Mouse (Mus musculus) lung, embryonic 16.5 days (tissue): Measurements from ENCODE around the gene Nup50. TPM values are rescaled to one million over a fixed set of nuclear protein-coding genes. Genes with fewer than 3 reads are reported as not detected.
A peak's percentile ranks its signal among the peaks of the same experiment; 100 is the strongest.

Source experiments
- ATAC-seq: fragments of 200-750 bp; cut with Nextera tagmentation; 2 replicates; pipeline ENCODE4 v1.8.0; 2017; ENCODE audit warnings: low read depth, mild to moderate bottlenecking, moderate library complexity
- H3K27ac ChIP-seq: fragments of 300-500 bp; sonication (generic); 2 replicates; pipeline ENCODE4 v1.5.1; 2014; ENCODE audit warnings: mild to moderate bottlenecking, control low read depth, low read length
- H3K27me3 ChIP-seq: fragments of 300-500 bp; sonication (generic); 2 replicates; pipeline ENCODE4 v1.6.1; 2014; ENCODE audit warnings: low read depth, low read length, mixed read lengths; ENCODE audit not compliant: control insufficient read depth, insufficient read depth
- H3K36me3 ChIP-seq: fragments of 300-500 bp; sonication (generic); 2 replicates; pipeline ENCODE4 v1.6.1; 2014; ENCODE audit warnings: low read length; ENCODE audit not compliant: control insufficient read depth, insufficient read depth
- H3K4me1 ChIP-seq: fragments of 300-500 bp; sonication (generic); replicated peaks from 2 replicates; pipeline ENCODE4 v1.6.1; 2014; ENCODE audit warnings: low read length, mixed read lengths; ENCODE audit not compliant: control insufficient read depth, insufficient read depth
- H3K4me2 ChIP-seq: fragments of 300-500 bp; sonication (generic); 2 replicates; pipeline ENCODE4 v1.6.1; 2014; ENCODE audit warnings: low read depth, low read length, control low read depth
- H3K4me3 ChIP-seq: fragments of 300-500 bp; sonication (generic); 2 replicates; pipeline ENCODE4 v1.5.1; 2014; ENCODE audit warnings: mild to moderate bottlenecking, low read length, control low read depth
- H3K9ac ChIP-seq: fragments of 300-500 bp; sonication (generic); 2 replicates; pipeline ENCODE4 v1.6.1; 2014; ENCODE audit warnings: low read length, control low read depth
- H3K9me3 ChIP-seq: fragments of 300-500 bp; sonication (generic); 2 replicates; pipeline ENCODE4 v1.6.1; 2016; ENCODE audit warnings: low read length; ENCODE audit not compliant: control insufficient read depth
- WGBS: fragments of 180-500 bp; shearing (Covaris S2); extraction: QIAGEN DNeasy Blood & Tissue Kit; methylation state at CpG from one replicate; pipeline ENCODE4 v1.1.7; 2014; 5-methylcytosine and 5-hydroxymethylcytosine counted together
- polyA plus RNA-seq: library from polyadenylated mRNA; unstranded; fragments of >200 nt; fragmentation: Nextera tagmentation; extraction: Ambion mirVana; gene quantifications from 2 replicates; pipeline ENCODE4 v1.2.1, GENCODE M21; 2015

The Nup50 gene
- polyA plus RNA-seq, 1 experiment from 2014 or later = 37.9 TPM

DNA sequence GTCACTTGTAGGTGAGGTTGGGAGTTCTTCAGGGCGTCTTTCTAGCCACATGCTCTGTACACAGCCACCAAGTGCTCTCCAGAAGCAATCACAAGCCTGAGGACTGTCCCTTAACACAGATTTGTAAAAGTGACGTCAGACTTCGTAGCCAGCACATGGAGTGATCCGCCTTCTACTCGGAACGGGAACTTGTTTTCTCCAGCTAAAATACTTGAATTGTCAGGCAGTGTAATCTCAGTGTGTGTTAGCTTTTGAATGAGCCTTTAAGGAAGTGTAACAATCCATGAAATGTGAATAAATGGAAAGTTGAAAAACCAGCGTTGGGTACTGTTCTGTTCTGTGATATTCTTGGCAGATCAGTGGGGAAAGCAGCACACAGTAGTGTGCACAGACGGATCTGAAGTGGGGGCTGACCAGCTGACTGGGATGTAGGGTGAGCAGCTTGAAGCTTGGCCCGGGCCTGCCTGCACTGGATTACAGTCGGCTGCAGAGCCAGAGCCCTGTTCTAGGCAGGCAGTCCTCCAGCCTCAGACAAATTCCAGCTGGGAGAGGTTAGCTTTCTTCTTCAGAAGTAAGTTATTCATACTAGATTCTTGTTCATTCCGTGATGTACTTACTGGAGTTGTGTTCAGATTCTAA is 19.6 kb downstream of the Nup50 start:
- peaks cover 33% of the 10 kb centered on the region for H3K36me3 ChIP-seq
- no peak overlapping the region for H3K4me3 ChIP-seq
- H3K27ac ChIP-seq = no peak overlapping the region
- H3K27me3 ChIP-seq = no peaks in the 10 kb centered on the region
- H3K4me1 ChIP-seq = no peaks in the 10 kb centered on the region
- ATAC-seq = peak; percentile 34; the same call in 1 of the 2 replicates
- H3K9me3 ChIP-seq = no peaks in the 10 kb centered on the region
- H3K4me2 ChIP-seq = no peak overlapping the region
- WGBS = 55% methylated on average over 11 of the region's 11 CpGs
- H3K9ac ChIP-seq = no peak overlapping the region

DNA sequence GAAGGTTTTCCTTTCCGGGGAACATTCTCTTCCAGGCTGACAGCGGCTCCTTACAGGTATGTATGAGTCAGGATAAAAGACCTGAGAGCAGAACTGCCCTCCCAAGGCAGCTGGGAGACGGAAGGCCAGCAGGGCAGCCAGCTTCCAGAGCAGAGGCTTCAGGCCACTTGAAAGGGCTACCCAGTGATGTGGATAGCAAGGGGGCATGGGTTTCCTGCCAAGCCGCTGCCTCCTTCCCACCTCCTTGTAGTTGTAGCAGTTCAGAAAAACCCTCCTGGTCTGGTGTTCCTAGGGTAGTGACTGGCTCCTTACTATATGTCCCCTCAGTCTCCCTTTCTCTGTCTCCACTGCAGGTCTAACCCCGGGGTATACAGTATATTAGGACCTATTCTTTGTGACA is 21.1 kb downstream of the Nup50 start:
- WGBS = 79% methylated on average over 5 of the region's 5 CpGs
- Histone ChIP-seq H3K4me3 (no peak overlapping the region), H3K4me1 (no peaks in the 10 kb centered on the region), H3K9me3 (no peaks in the 10 kb centered on the region), H3K36me3 (peaks cover 18% of the 10 kb centered on the region), H3K27me3 (no peaks in the 10 kb centered on the region), H3K4me2 (no peak overlapping the region), H3K27ac (no peak overlapping the region), H3K9ac (no peak overlapping the region)
- ATAC-seq = no peak

DNA sequence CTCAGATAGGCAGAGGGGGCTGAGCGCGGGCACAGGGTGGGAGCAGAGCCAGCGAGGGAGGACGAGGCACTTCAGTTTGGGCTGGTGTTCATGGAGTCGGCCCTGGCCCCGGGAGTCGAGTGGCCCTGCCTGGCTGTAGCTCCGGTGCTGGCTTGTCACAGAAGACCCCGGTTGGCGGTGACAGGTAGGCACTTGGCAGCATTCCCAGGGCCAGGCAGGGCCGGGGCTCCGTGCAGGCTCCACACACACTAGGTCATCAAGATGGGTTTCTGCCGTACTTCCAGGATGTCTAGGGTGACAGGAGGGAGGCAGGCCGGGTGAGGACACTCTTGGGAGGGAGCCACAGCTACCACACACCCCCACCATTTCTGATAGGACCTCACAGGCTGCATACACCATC is 25.8 kb downstream of the Nup50 start:
- Histone ChIP-seq H3K9ac (no peak overlapping the region), H3K4me3 (no peak overlapping the region), H3K27ac (no peak overlapping the region), H3K36me3 (peaks cover 4% of the 10 kb centered on the region; the same call in 1 of the 2 replicates), H3K4me2 (no peak overlapping the region), H3K9me3 (no peaks in the 10 kb centered on the region), H3K27me3 (no peaks in the 10 kb centered on the region), H3K4me1 (no peaks in the 10 kb centered on the region)
- WGBS = 72% methylated on average over 14 of the region's 14 CpGs
- no peak for ATAC-seq

DNA sequence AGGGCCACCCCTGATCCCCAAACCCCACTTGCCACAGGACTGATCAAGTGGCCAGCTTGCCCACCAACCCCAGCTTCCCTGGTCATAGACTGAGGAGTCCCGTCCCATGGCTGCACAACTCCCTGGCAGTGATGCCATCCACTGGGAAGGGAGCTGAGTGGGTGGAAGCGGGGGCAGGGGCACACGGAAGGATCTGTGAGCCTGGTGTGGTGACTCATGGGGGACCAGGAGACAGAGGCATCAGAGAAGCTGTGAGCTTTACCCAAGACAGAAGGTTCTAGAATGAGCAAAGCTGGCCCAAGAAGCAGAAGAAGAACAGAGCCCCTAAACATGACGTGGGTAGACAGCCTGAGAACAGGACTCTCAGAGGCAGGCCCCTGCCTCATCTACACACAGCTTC is 26.8 kb downstream of the Nup50 start:
- Histone ChIP-seq H3K4me3 (no peak overlapping the region), H3K9me3 (no peaks in the 10 kb centered on the region), H3K27ac (no peak overlapping the region), H3K4me1 (no peaks in the 10 kb centered on the region), H3K36me3 (peaks cover 4% of the 10 kb centered on the region; the same call in 1 of the 2 replicates), H3K27me3 (no peaks in the 10 kb centered on the region), H3K4me2 (no peak overlapping the region), H3K9ac (no peak overlapping the region)
- no peak for ATAC-seq
- WGBS = 89% methylated on average over 4 of the region's 4 CpGs

DNA sequence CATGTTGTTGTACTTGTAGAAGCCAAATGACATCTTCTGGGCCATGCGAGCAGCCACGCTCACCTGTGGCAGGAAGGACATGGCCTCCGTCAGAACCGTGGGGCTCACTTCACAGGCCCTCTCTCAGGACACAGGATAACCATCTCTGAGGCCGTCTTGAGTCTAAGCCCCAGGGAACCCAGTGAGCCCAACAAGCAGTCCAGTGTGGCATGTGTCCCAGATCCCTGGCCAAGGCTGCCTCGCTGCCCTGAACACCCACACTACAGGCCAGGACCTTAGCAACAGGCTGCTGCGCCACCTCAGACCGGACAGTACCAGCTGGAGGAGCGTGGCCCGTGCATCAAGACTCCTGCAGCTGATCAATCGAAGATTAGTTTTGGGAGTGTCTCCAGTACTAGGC is 30.0 kb downstream of the Nup50 start:
- Histone ChIP-seq H3K36me3 (peaks cover 4% of the 10 kb centered on the region; the same call in 1 of the 2 replicates), H3K27me3 (no peaks in the 10 kb centered on the region), H3K9me3 (no peaks in the 10 kb centered on the region), H3K9ac (no peak overlapping the region), H3K4me1 (no peaks in the 10 kb centered on the region), H3K27ac (no peak overlapping the region), H3K4me3 (no peak overlapping the region), H3K4me2 (no peak overlapping the region)
- 93% methylated on average over 11 of the region's 11 CpGs for WGBS
- no peak for ATAC-seq

DNA sequence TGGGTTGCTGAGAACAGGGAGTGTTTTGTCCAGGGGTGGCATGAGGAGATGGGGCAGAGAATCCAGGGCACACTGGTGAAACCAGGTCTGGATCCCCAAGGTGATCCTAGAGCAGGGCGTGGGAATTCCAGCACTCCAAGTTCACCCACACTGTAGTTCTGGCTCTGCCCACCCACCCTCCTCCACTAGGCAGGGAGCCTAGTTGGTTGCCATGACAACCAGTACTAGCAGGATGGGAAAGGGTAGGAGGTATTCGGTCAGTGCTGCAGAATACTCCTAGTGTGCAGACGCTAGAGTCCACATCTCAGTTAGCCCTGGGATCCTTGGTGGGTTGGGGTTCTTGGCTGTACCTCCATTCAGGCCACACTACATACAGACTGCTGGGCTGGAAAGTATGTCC is 34.6 kb downstream of the Nup50 start:
- H3K27me3 ChIP-seq = no peaks in the 10 kb centered on the region
- H3K4me2 ChIP-seq = no peak overlapping the region
- 0 out of 2 replicates have a peak, but pooled peaks cover 4% of the 10 kb centered on the region for H3K36me3 ChIP-seq
- WGBS = 29% methylated on average over 3 of the region's 3 CpGs
- H3K4me1 ChIP-seq = no peaks in the 10 kb centered on the region
- no peak for ATAC-seq
- H3K4me3 ChIP-seq = no peak overlapping the region
- H3K27ac ChIP-seq = no peak overlapping the region
- no peaks in the 10 kb centered on the region for H3K9me3 ChIP-seq
- H3K9ac ChIP-seq = no peak overlapping the region

DNA sequence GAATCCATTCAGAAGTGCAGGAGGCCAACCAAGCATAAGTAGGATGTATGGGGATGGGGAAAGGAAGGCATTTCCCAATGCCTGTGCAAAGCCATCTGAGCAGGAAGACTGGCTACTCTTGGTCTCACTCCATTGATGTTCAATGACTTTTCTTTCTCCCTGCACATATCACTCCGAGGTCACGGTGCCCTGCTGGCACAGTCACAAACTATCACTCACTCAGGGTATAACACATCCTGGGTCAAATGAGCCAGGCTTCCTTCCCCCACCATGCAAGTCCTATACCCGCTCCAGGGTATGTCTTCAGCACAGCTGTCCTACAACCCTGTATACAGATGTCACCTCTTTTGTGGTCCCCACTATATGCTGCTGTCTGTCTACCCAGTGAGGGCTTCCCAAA is 35.1 kb downstream of the Nup50 start:
- 92% methylated on average over 3 of the region's 3 CpGs for WGBS
- Histone ChIP-seq H3K27ac (no peak overlapping the region), H3K9me3 (no peaks in the 10 kb centered on the region), H3K4me2 (no peak overlapping the region), H3K4me3 (no peak overlapping the region), H3K36me3 (no peaks in the 10 kb centered on the region), H3K4me1 (no peaks in the 10 kb centered on the region), H3K27me3 (no peaks in the 10 kb centered on the region), H3K9ac (no peak overlapping the region)
- ATAC-seq = no peak

DNA sequence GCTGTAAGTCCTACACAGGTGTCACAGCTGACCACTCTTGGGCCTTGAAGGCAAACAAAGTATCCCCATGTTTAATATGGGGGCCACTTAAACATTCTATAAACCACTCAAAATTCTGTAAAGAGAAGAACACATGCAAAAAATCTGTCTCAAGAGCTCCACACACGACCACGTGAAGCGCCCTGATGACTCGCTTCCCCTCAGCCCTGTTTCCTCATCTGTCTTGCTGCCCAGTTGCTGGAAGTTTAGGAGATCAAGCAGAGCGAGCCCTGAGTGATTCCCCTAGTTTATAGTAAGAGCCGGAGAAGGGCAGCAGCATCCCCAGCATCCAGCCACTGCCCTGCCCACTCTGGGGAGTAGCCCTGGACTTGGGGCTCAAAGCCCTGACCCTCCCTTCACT is 36.7 kb downstream of the Nup50 start:
- H3K9ac ChIP-seq = no peak overlapping the region
- no peaks in the 10 kb centered on the region for H3K9me3 ChIP-seq
- no peak overlapping the region for H3K27ac ChIP-seq
- H3K27me3 ChIP-seq = no peaks in the 10 kb centered on the region
- no peak overlapping the region for H3K4me2 ChIP-seq
- H3K36me3 ChIP-seq = no peaks in the 10 kb centered on the region
- H3K4me1 ChIP-seq = no peaks in the 10 kb centered on the region
- H3K4me3 ChIP-seq = no peak overlapping the region
- WGBS = 70% methylated on average over 6 of the region's 6 CpGs
- no peak for ATAC-seq

DNA sequence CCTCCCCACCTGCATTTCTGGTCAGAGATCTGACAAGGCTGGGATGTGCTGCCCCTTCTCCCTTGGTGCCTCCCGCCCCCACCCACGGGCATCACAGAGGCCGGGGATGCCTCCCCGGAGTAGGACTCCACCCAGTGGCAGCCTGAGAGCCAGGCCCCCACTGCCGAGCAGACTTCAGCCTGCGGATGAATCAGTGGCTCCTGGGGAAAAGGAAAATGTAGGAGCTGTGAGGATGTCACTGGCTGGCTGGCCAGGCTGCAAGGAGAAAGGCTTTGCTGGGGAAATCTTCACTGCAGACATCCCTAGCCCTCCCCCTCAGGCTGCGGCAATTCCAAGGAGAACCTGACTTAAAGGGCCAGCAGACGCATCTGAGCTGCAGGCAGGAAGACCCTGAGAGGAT is 37.5 kb downstream of the Nup50 start:
- no peaks in the 10 kb centered on the region for H3K4me1 ChIP-seq
- no peaks in the 10 kb centered on the region for H3K9me3 ChIP-seq
- H3K4me2 ChIP-seq = no peak overlapping the region
- H3K36me3 ChIP-seq = no peaks in the 10 kb centered on the region
- WGBS = 35% methylated on average over 8 of the region's 8 CpGs
- ATAC-seq = no peak
- no peak overlapping the region for H3K27ac ChIP-seq
- H3K27me3 ChIP-seq = no peaks in the 10 kb centered on the region
- no peak overlapping the region for H3K4me3 ChIP-seq
- H3K9ac ChIP-seq = no peak overlapping the region

DNA sequence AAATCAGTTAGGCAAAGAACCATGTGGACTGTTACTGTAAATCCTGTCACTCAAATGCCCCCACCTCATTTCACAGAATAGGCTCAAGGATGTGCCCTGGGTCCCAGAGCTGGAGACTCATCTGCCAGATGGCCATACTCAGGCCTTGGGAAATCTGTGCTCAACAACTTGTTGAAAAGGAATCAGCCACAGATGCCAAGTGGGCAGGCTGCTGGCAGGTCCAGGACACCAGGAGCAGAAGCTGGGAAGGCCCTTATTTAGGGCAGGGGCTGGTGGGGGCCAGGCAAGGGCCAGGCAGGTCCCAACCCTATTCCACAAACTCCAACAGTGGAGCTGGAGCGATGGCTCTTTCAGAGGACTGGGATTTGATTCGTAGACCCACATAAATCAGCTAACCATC is 39.3 kb downstream of the Nup50 start:
- H3K27ac ChIP-seq = no peak overlapping the region
- H3K4me2 ChIP-seq = no peak overlapping the region
- no peaks in the 10 kb centered on the region for H3K9me3 ChIP-seq
- no peak for ATAC-seq
- 85% methylated on average over 2 of the region's 2 CpGs for WGBS
- no peaks in the 10 kb centered on the region for H3K36me3 ChIP-seq
- H3K27me3 ChIP-seq = no peaks in the 10 kb centered on the region
- H3K4me1 ChIP-seq = no peaks in the 10 kb centered on the region
- no peak overlapping the region for H3K9ac ChIP-seq
- no peak overlapping the region for H3K4me3 ChIP-seq
